Mouse (Mus musculus): ENCODE measurements around the gene Ncbp3. TPM values are rescaled to one million over a fixed set of nuclear protein-coding genes. Genes with fewer than 3 reads are reported as not detected.

Gene Ncbp3
- total and polyA plus RNA-seq, 3 experiments, result 11.9 to 13.9 (median 12.1) TPM

- TF ChIP-seq E2F4 (IDR thresholded peaks at IDR 0.05; ENCODE audit: insufficient replicate concordance, low read depth, low read length) (no peak), IRF4 (IDR thresholded peaks at IDR 0.05; ENCODE audit: low read depth, low read length) (no peak), EP300 (IDR thresholded peaks at IDR 0.05; ENCODE audit: low read length) (no peak)
These were observed 52.6 kb downstream of the Ncbp3 start (continued) for GRCm38 (mm10) chr11:73099976-73100750.

DNA sequence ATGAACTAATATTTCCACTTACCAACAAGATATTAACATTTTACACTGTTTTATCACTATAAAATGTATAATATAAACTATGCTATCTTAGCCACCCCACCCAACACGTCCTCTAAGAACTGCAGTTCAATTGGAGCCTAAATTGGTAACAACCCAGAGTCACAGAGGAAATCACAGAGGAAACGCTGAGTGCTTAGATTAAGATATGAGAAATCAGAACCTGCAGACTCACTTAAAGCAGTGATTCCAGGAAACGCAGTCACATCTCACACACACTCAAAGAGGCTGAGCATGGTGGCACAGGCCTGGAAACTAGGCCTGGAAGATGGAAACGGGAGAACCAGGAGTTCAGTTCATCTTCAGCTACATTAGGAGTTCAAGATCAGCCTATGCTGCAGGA lies 53.7 kb downstream of the Ncbp3 start:
- DNase-seq (ENCODE audit: extremely low read depth), result no peak
- no peaks in the 10 kb centered on the region for H3K36me3 ChIP-seq (replicated peaks in 1 of 2; ENCODE audit: control insufficient read depth in 1 of 2, insufficient read depth in 1 of 2, low read length in 1 of 2)
- no peak overlapping the region for H3K4me3 ChIP-seq (replicated peaks in 1 of 3; ENCODE audit: low read depth in 2 of 3, low read length in 2 of 3, poor library complexity in 1 of 3)
- H3K4me2 ChIP-seq (ENCODE audit: insufficient read depth, low read depth, poor library complexity, severe bottlenecking), result no peak overlapping the region
- no peaks in the 10 kb centered on the region for H3K9me3 ChIP-seq (replicated peaks; ENCODE audit: low read length)
- H3K27me3 ChIP-seq (replicated peaks), result no peaks in the 10 kb centered on the region
- H3K27ac ChIP-seq (ENCODE audit: insufficient read depth, low read depth), result no peak overlapping the region
- in situ Hi-C loops (cut with MboI; ENCODE audit: low pct_ligation_motif_present, low pct_unique_long_range_greater_than_20kb, low sequenced_read_pairs), result no loop called here
- dilution Hi-C loops (cut with MboI; ENCODE audit: extremely low pct_ligation_motif_present, extremely low pct_unique_long_range_greater_than_20kb, low sequenced_read_pairs), result no loop called here
- H3K79me2 ChIP-seq (replicated peaks; ENCODE audit: control insufficient read depth, extremely low read depth, insufficient read depth, poor library complexity, severe bottlenecking), result no peaks in the 10 kb centered on the region
- TF ChIP-seq EP300 (IDR thresholded peaks at IDR 0.05; ENCODE audit: low read length) (no peak), PAX5 (IDR thresholded peaks at IDR 0.05; ENCODE audit: low read length) (no peak), USF1 (IDR thresholded peaks at IDR 0.05; ENCODE audit: low read depth, low read length) (no peak), ETS1 (conservative IDR thresholded peaks at IDR 0.05; ENCODE audit: low read depth, low read length) (no peak), MAZ (IDR thresholded peaks at IDR 0.05; ENCODE audit: low read depth, low read length) (no peak), MYC (IDR thresholded peaks at IDR 0.05; ENCODE audit: low read depth, low read length) (no peak), TCF12 (IDR thresholded peaks at IDR 0.05; ENCODE audit: low read depth, low read length) (no peak)
- H3K9ac ChIP-seq (ENCODE audit: insufficient read depth, low read depth), result no peak overlapping the region
- peaks cover 0 to 7% of the 10 kb centered on the region in 2 experiments; a peak in 2 of 4 replicates for H3K4me1 ChIP-seq (ENCODE audit: control insufficient read depth in 1 of 2, insufficient read depth in 2 of 2)

GRCm38 (mm10) chr11:73105246-73105645 lies 57.7 kb downstream of the Ncbp3 start:
- no peak for DNase-seq (ENCODE audit: extremely low read depth)
- TF ChIP-seq CHD2 (IDR thresholded peaks at IDR 0.05; ENCODE audit: low read length), result no peak
- no peak for TF ChIP-seq UBTF (IDR thresholded peaks at IDR 0.05; ENCODE audit: low read depth, low read length)
- no peak for TF ChIP-seq ZMIZ1 (IDR thresholded peaks at IDR 0.05; ENCODE audit: low read depth, low read length)
- TF ChIP-seq RAD21 (IDR thresholded peaks at IDR 0.05; ENCODE audit: low read depth, low read length), result no peak
- no peak for TF ChIP-seq USF2 (conservative IDR thresholded peaks at IDR 0.05; ENCODE audit: low read depth, low read length)
- no peak for TF ChIP-seq CTCF (conservative IDR thresholded peaks at IDR 0.05 in 1 of 2, IDR thresholded peaks at IDR 0.05 in 1 of 2; ENCODE audit: low read depth in 2 of 2, low read length in 2 of 2)
- no peak for TF ChIP-seq POLR2A (IDR thresholded peaks at IDR 0.05; ENCODE audit: low read depth, low read length)
- TF ChIP-seq KAT2A (IDR thresholded peaks at IDR 0.05; ENCODE audit: insufficient replicate concordance, low read length), result no peak

More at GRCm38 (mm10) chr11:73105246-73105645, 57.7 kb downstream of the Ncbp3 start:
- no peaks in the 10 kb centered on the region for H3K27me3 ChIP-seq (replicated peaks)
- no peaks in the 10 kb centered on the region for H3K79me2 ChIP-seq (replicated peaks; ENCODE audit: control insufficient read depth, extremely low read depth, insufficient read depth, poor library complexity, severe bottlenecking)
- in situ Hi-C loops (cut with MboI; ENCODE audit: low pct_ligation_motif_present, low pct_unique_long_range_greater_than_20kb, low sequenced_read_pairs) (loop anchor here (5.0 kb wide), 1 partner anchor 33 kb away; no protein-coding TSS in a partner anchor), dilution Hi-C loops (cut with MboI; ENCODE audit: extremely low pct_ligation_motif_present, extremely low pct_unique_long_range_greater_than_20kb, low sequenced_read_pairs) (no loop called here)
- H3K27ac ChIP-seq (ENCODE audit: insufficient read depth, low read depth), result no peak overlapping the region
- H3K4me2 ChIP-seq (ENCODE audit: insufficient read depth, low read depth, poor library complexity, severe bottlenecking), result no peak overlapping the region
- H3K36me3 ChIP-seq (replicated peaks in 1 of 2; ENCODE audit: control insufficient read depth in 1 of 2, insufficient read depth in 1 of 2, low read length in 1 of 2), result no peaks in the 10 kb centered on the region
- H3K9ac ChIP-seq (ENCODE audit: insufficient read depth, low read depth), result no peak overlapping the region
- H3K4me3 ChIP-seq (replicated peaks in 1 of 3; ENCODE audit: low read depth in 2 of 3, low read length in 2 of 3, poor library complexity in 1 of 3), result no peak overlapping the region
- peaks cover 0 to 23% of the 10 kb centered on the region in 2 experiments; a peak in 2 of 4 replicates for H3K4me1 ChIP-seq (ENCODE audit: control insufficient read depth in 1 of 2, insufficient read depth in 2 of 2)
- H3K9me3 ChIP-seq (replicated peaks; ENCODE audit: low read length), result no peaks in the 10 kb centered on the region

Data from CH12.LX (cell line).